Mouse (Mus musculus): ENCODE data around the gene Mettl11b.

DNA sequence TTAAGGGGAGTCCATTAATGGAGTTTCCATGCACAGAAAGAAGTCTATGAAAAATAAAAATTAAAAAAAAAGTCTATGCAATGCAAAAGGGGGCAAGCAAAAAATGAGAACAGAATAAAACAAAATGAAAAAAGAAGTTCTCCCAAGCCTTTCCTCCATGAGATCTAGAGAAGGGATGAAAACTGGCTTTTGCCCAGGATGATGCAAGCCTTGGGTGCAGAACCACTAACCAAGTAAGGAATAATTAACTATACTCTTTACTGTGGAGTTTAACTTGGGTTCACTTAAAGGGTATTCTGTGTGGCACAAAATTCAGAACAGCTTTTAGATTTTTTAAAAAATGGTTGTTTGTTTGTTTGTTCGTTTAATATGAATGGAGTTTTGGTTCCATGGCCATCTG lies 62.6 kb downstream of the Mettl11b start:
- no peak for TF ChIP-seq CTCF (IDR thresholded peaks at IDR 0.05; ENCODE audit: low read depth, low read length)
- TF ChIP-seq POLR2A (IDR thresholded peaks at IDR 0.05; ENCODE audit: extremely low read depth, insufficient read depth, low read length): no peak
